Mouse (Mus musculus): ENCODE measurements at regions not wholly inside any gene's neighbourhood (a gene's known extent, or its start where the extent isn't known, plus 50 kb on each side); places are given as distances from the start of the nearest gene placed in this dataset.

DNA sequence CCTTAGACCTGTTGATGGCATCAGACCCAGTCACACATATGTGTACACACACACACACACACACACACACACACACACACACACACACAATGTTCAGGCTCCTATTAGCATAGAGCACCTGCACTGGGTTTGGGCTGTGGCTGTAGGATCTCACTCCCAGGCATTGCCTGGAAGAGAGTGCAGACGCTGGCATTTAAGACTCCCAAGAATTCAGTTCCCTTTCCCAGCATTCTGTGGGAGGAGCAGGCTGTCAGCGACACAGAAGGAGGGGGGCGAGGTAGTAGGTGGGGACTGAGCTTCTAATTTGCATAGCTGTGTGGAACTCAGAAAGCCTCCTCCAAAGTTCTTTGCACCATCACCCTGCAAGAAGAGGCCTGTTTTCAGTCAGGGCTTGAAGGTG, 374.2 kb upstream of the Fam49b start:
- no peak for DNase-seq (ENCODE audit: low read depth)

DNA sequence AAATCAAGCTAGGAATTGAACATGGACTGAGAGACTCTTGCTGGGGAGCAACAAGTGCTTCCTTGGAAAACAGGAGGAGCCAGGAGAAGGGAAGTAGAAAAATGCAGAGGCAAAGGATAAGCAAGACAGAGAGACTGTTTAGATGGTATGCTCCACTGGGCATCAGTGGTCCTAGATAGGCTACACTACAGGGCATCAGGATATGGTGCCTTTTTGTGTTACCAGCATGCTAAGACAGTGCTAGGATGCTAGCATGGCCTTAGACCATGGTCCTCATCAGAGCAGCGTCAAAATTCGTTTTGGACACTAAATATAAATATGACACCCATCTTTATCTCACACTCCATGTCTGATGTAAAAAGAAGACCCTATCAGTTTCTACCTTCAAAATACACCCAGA, 374.6 kb upstream of the Fam49b start:
- no peak for DNase-seq (ENCODE audit: low read depth)

DNA sequence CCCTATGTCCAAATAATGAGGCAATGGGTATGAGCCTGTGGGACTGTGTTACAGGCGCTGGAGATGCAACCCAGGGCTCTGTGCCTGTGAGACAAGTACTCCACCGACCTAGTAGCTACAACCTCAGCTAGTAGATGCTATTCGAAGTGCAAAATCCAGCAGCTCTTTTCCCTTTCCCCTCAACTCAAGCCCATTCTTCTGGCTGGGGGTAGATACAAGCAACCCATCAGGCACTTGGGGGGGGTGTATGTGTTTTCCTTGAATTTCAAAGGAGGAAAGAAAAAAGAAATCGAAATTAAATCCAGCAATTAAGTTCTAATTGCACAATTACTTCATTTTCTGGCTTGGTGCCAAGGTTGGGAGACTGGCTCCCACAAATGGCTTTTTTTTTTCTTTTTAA, 372.4 kb upstream of the Gm21798 start:
- no peak for DNase-seq (ENCODE audit: low read depth)

DNA sequence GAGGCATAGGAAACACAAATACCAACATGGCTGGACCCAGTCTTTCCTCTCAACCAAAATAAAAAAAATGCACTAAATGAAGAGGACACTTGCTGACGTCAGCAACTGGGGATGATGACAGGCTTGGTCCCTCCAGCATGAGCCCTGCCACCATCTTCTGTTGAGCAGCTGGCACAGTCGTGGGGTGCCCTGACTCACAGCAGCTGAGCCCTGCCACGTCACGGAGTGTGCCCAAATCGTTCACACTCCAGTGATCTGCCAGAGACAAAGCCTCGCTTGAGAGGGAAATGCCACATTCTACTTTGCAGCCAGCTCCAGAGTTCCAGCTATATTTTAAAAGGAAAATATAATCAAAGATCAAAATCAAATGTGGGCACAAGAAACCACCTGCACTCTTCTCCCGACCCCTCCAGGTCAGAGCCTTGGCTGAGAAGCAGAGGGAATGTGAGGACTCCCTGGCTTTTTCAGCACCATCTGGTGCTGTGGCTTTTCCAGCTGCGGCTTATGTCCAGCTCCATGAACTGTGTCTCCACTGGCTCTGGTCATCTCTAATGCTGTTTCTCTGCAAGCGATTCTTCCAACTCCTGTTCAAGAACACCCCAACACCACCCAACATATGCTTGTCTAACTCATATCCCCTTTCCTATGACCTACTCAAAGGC, 371.0 kb upstream of the Gm21798 start:
- DNase-seq (ENCODE audit: low read depth): no peak

DNA sequence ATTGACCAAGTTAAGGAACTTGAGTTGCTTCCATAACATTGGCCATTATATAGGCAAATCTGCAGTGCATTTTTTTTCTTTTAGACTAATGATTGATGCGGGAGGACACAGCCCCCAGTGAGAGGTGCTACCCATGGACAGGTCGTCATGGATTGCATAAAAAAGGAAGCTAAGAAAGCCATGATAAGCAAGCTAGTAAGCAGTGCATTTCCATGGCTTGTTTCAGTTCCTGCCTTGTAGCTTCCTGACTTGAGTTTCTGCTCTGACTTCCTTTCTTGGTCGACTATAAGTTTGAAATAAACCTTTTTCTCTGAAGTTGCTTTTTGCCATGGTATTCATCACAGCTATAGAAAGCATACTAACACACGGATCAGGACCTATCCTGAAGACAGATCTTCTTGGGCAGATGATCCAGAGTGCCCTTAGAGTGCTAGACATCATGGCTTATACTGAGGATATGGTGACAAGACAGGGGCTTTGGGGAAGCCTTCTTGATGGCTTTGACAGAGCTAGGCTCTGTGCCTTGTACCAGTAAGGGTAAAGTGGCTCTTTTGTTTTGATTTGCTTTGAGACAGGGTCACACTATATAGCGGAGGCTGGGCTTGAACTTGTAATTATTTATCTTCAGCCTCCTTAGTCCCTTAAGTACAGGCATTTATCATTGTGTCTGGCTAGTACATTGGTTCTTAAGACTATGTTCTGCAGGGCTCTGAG, 370.1 kb upstream of the Gm21798 start:
- DNase-seq (ENCODE audit: low read depth): peak; percentile 8

DNA sequence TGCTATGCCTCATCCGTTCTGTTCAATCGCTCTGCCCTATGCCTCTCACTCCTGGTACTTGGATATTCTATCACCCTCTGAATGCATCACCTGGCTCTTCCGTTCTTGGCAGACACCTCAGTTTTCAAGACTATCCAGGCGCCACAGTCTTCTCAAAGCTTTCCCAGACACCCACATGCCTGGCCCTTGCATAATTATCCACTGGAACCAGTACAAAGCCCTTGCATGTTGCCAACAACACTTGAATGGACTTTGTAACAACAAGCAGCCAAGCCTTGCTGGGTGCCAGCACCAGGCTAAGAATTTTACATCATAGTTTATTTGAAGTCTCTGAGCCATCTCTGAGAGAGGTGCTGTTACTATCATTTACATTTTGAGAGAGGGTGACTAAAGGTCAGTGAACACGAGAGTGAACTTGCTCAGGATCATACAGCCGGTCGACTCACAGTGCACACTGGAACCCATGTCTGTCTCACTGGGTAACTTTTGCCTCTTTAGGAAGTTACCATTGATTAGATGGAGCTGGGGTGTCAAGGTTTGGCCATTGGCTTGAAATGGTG, 368.8 kb upstream of the Gm21798 start:
- DNase-seq (ENCODE audit: low read depth): no peak

DNA sequence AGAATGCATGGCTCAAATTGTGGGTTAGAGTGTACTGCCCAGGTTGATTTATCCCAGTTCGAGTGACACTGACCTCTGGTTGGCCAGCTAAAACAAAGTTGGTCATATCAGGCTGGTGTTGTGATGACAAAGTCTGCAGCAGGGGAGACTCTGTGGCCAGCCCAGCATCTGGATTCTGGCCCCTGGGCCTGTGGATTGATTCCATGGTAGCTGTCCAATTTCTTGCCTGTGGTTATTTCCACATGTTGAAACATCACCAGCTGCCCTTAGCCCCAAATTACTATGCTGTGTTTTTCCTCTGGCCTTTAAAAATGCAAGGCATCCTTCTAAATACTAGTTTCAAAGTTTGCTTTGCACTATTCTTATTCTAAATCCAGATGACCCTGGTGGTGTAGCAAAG, 346.8 kb upstream of the Gm21798 start:
- no peak for DNase-seq (ENCODE audit: low read depth)

DNA sequence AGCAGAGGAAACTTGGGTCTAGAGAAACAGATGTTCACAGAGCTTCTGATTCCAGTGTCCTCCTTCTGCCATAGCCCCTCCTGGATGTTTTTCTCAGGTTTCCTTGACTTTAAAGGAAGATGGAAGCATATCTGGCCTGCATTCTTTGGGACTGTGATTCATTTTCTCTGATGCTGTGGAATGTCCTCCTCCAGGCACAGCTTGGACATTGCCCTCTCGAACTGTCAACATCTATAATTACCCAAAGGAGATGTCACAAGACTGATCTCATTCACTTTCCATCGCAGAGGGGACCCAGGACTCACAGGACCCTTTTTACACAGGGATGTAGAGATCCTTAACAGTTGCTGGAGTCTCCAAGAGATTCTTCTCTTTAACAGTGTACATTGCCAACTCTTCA, 345.9 kb upstream of the Gm21798 start:
- no peak for DNase-seq (ENCODE audit: low read depth)

DNA sequence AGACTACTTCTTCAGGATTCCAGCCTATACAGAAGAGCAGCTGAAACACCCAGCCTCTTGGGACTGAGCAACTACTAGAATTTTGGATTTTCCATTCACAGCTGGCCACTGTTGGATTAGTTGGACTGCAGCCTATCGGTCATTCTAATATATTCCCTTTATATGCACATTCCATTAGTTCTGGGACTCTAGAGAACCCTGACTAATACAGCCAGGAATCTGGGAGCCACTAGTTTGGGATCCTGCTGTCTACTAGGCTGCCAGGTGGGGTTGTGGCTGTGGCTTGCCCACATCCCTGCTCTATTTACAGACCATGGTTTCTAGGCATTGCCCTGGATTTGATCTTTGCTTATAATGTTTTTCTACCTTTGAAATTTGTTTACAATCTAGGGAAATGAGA, 343.3 kb upstream of the Gm21798 start:
- no peak for DNase-seq (ENCODE audit: low read depth)

DNA sequence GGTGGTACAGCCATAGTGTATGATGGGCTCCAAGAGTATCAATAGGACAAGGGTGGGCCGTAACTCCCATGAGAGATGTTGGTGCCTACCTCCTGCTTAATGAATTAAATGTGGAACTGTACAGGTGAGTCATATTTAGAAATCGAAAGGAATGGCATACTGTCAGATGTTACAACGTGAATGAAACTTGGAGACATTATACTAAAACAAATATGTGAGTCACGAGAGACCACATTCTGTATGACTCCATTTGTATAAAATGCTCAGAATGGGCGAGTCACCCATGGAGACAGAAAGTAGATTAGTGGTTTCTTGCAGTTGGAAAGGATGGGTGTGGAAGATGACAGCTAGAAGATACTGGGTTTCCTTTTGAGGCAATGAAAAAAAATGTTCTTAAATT, 340.4 kb upstream of the Gm21798 start:
- DNase-seq (ENCODE audit: low read depth): no peak

DNA sequence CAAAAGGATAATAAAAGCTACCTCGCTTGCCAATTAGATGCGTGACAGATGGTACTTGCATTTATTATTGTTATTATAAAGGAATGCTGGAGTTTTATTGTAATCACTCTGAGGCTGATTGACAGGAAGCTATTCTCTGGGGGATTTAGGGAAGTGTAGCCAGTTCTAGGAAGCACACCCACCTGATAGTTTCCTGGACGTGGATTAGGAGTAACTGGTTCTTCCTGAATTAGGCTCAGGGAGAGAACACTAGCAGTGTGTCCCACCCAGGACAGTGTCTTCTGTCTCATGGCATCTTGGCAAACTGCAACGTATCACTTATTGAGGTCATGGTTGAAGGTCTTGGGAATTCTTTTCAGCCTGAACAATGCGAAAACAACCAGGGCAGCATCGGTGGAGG, 336.9 kb upstream of the Gm21798 start:
- no peak for DNase-seq (ENCODE audit: low read depth)

DNA sequence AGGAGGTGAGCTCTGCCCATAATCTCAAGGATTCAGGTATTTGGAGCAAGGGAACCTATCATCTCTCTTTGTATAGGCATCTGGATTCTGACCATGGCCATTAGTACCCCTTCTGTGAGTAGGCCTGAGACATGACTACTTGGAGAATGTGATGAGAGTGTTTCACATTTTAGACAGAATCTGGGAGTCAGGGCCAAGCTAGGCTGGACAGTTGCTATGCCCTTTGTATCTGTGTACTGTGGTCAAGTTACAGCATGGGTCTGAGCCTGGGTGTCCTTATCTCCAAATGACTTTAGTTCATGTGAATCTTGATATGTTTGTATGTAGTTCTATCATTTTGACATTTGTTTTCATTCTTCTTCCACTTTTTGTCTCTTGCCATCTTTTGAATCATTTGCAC, 336.3 kb upstream of the Gm21798 start:
- DNase-seq (ENCODE audit: low read depth): no peak

DNA sequence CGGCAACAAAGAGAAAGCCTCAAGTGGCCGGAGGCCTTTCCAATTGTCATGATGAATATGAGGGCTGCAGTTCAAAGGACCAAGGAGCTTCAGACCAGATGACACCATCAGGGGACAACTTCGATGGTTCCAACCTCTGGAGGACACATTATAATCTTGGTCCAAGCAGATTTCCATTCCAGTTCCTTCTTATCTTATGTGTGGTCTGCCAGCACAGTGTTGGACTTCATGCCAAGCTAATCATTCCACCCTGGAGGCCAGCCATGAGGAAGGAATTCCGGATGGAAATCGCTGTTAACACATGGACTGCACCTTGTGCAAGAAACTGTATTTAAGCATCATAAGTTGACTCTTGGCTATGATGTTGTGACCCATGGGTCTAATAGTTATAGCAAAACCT, 334.5 kb upstream of the Gm21798 start:
- DNase-seq (ENCODE audit: low read depth): no peak

DNA sequence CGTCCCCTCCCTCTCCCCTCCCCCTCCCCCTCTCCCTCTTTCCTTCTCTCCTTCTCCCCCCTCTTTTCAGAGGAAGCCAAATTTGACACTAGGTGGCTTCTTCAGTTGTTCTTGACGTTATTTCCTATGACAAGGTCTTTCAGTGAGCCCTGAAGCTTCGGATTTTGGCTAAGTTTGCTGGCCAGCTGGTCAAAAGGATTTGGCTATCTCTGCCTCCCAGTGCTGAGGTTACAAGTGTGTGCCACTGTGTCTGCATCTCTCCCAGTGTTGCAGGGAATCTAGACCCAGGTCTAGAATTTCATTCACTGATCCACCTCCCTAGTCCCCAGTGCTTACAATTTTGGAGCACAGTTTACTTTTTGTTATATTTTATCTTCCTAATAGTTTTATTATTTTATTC, 329.7 kb upstream of the Gm21798 start:
- DNase-seq (ENCODE audit: low read depth): no peak

DNA sequence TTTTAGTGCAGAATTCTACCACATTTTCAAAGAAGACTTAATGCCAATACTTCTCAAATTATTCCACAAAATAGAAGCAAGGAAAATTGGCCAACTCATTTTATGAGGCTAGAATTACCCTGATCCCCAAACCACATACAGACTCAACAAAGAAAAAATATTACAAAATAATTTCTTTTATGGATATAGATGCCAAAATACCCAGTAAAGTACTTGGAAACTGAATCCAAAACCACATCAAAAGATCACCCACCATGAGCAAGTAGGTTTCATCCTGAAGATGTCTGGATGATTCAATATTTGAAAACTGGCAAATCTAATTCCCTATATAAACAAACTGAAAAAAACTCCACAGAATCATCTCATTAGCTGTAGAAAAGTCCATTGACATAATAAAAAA, 316.7 kb upstream of the Gm21798 start:
- DNase-seq (ENCODE audit: low read depth): no peak

DNA sequence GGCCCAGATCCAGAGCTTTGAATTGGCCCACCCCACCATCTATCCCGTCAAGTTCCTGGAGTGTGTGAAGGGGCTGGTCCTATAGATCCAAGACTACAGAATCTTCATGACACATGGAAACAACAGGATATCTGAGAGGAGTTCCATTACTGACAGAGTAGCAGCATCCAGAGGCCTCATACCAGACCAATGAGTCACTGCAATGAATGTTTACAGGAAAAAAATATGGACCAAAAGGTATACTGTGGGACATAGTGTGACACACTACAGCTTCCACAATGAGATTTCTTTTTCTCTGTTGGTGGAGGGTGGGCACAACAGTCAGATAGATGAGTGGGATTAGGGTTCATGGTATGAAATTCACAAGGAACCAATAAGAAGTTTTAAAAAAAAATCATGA, 316.0 kb upstream of the Gm21798 start:
- DNase-seq (ENCODE audit: low read depth): no peak

DNA sequence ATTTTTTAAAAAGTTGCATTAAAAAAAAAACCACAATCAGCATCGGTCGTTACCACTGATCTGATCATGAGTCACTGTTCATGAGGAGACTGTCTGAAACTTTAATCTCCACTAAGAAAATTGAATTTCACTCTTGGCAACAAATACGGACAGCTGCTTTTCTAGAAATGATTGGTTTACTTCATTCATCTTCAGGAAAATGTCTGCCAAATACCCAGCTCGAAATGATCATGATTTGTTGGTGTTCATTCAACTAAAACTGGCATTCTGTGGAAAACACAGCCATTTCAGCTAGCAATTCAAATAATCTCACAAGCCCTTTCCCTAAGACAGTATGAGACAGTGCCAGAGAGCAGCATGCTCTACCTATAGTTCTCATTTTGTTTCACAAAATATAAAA, 312.7 kb upstream of the Gm21798 start:
- DNase-seq (ENCODE audit: low read depth): no peak

DNA sequence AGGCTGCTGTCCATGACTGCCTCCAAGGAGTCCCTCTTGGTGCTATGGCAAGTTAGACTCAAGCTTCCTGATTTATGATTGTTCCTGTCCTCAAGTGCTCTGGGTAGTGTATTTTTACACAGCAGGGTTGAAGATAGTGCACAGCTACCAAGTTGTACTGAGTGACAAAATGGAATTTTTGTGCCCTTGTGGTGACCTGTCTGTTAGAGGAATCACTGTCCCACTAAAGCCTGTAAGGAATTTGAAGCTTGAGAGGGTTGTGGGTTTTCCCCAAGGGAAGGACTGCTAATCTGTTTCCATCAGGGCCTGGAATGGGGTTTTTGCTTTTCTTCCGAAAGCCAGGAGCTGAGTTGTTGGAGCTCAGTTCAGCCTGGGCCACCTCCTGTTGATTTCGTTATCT, 306.8 kb upstream of the Gm21798 start:
- DNase-seq (ENCODE audit: low read depth): no peak

DNA sequence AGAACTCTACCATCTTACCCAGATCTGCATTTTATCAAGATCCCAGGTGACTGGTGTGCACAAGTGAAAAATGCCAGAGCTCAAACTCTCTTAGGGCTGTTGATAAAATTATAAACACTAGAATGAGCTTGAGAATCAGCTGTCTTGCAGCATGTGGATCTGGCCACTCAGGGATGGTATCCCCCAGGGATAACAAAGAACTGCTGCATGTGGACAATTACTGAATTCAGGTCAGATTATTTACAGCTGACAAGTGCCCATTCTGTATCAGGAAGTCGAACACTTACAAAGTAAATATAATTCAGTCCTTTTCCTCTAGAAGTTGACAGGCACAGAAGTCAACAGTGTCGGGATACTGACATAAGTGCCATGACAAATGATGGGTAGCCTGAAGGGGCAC, 306.3 kb upstream of the Gm21798 start:
- DNase-seq (ENCODE audit: low read depth): no peak

DNA sequence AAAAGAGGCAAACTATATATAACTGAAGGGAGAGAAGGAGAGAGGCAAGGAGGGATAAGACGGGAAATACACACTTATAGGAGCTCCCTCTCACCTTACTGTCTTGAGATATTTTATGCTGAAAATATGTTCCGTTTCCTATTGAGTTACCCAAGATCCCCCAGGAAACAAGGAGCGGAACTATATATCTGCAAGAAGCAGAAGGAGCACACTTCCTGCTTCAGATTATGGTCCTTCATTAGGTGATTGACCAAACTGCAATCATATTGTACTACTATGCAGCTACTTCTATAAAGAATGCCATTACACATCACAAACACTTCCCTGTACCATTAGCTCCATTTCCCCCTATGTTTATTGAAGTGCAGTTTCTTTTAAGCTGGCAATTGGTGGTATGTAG, 304.9 kb upstream of the Gm21798 start:
- no peak for DNase-seq (ENCODE audit: low read depth)

DNA sequence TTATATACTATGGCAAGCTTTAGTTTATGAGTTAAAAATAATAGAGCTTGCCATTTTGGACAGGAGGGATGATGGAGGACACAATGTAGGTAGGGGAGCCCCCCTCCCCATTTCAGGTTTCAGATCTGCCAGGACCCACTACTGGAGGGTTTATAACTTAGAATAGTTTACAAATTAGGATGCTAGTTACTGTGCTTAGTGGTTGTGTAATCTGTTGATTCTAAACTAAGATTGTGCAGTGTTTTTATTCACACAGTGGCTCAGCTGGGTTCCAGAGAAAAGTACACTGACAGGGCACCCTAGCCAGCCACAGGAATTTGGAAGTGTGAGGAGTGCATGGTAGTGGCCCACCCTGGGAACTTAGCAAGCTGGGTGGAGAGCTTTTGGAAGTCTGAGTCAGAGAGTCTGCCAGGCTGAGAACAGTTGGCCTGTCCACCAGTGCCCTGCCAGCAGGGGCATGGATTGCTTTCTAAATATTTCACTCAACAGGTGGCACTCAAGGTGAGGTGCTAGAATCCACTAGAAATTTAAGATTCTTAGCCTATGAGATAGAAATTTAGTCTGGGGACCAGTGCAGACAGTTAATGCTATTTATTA, 303.9 kb upstream of the Gm21798 start:
- DNase-seq (ENCODE audit: low read depth): no peak

DNA sequence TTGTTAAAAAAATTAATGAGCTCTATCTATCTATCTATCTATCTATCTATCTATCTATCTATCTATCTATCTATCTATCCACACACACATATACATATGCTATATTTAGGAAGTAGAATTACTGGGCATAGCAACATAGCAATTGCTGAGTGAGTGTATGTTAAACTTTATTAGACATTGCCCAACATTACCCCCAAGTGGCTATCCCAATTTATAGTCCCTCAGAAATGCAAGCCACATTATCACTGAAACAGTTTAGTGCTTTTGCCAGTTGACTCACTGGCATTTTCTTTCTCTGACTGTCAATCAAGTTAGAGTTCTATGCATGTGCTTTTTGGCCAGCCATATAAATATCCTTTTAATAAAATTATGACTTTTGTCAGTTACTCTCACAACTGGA, 302.3 kb upstream of the Gm21798 start:
- peak; percentile 38 for DNase-seq (ENCODE audit: low read depth)

DNA sequence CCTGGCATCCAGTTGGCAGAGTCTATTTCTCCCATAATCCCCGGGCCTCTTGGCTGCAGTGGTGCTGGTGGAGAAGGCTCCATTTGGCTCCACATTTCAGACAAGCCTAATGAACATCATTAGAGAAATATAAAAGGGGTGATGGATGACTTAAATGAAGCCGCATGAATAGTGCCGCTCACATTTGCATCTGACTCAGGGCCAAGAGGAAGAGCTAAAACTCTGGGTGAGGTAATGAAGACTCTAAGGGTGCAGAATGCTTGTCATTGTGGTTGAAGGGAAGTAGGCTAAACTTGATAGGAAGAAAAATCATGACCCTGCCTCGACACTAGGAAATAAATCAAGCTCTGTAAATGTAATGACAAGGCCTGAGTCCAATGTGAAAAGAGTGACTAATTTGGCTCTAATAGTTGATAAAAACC, 298.3 kb upstream of the Gm21798 start:
- peak; percentile 11 for DNase-seq (ENCODE audit: low read depth)

Measured in 416B (cell line).